Mouse (Mus musculus): ENCODE data around the gene Myt1l. TPM values are rescaled to one million over a fixed set of nuclear protein-coding genes. Genes with fewer than 3 reads are reported as not detected.

The Myt1l gene
- polyA plus RNA-seq, 1 experiment from 2014 or later = 2.6 TPM

GRCm38 (mm10) chr12:29932951-29933350, 404.8 kb downstream of the Myt1l start:
- 91% methylated on average over 1 of the region's 1 CpGs for WGBS
- Histone ChIP-seq H3K4me1 (peaks cover 26% of the 10 kb centered on the region), H3K9me3 (replicated peaks) (no peaks in the 10 kb centered on the region), H3K4me3 (no peak overlapping the region), H3K36me3 (no peaks in the 10 kb centered on the region), H3K27ac (replicated peaks) (no peak overlapping the region), H3K27me3 (ENCODE audit: low read depth, poor library complexity, severe bottlenecking) (peaks cover 18% of the 10 kb centered on the region)
- no peak for DNase-seq (ENCODE audit: low spot score)

GRCm38 (mm10) chr12:29933501-29933900, 405.3 kb downstream of the Myt1l start:
- WGBS = 73% methylated on average over 2 of the region's 2 CpGs
- Histone ChIP-seq H3K27ac (replicated peaks) (no peak overlapping the region), H3K9me3 (replicated peaks) (no peaks in the 10 kb centered on the region), H3K27me3 (ENCODE audit: low read depth, poor library complexity, severe bottlenecking) (peaks cover 18% of the 10 kb centered on the region), H3K4me3 (no peak overlapping the region), H3K4me1 (peaks cover 27% of the 10 kb centered on the region), H3K36me3 (no peaks in the 10 kb centered on the region)
- DNase-seq (ENCODE audit: low spot score) = no peak

GRCm38 (mm10) chr12:29934120-29934581, 406.0 kb downstream of the Myt1l start:
- 85% methylated on average over 8 of the region's 8 CpGs for WGBS

GRCm38 (mm10) chr12:29937308-29937707, 409.1 kb downstream of the Myt1l start, which contains the start of gene Pxdn:
Gene Pxdn, plus strand, starts transcription at chr12:29937608.
- no peak for DNase-seq (ENCODE audit: low spot score)
- 29% methylated on average over 8 of the region's 8 CpGs for WGBS
- Histone ChIP-seq H3K4me3 (peak within 1 kb of the TSS; percentile 95), H3K27me3 (ENCODE audit: low read depth, poor library complexity, severe bottlenecking) (peaks cover 18% of the 10 kb centered on the region), H3K36me3 (peaks cover 18% of the 10 kb centered on the region), H3K9me3 (replicated peaks) (no peaks in the 10 kb centered on the region), H3K27ac (replicated peaks) (peak within 1 kb of the TSS; percentile 99), H3K4me1 (peaks cover 52% of the 10 kb centered on the region)

More at GRCm38 (mm10) chr12:29934120-29934581, 406.0 kb downstream of the Myt1l start:
- DNase-seq (ENCODE audit: low spot score) = no peak
- H3K4me3 ChIP-seq = no peak overlapping the region
- H3K27ac ChIP-seq (replicated peaks) = no peak overlapping the region
- peaks cover 32% of the 10 kb centered on the region for H3K4me1 ChIP-seq
- no peaks in the 10 kb centered on the region for H3K36me3 ChIP-seq
- no peaks in the 10 kb centered on the region for H3K9me3 ChIP-seq (replicated peaks)
- peaks cover 18% of the 10 kb centered on the region for H3K27me3 ChIP-seq (ENCODE audit: low read depth, poor library complexity, severe bottlenecking)

GRCm38 (mm10) chr12:29937851-29938375, 409.7 kb downstream of the Myt1l start:
- peak overlapping the region; percentile 95 for H3K4me3 ChIP-seq
- WGBS = under 1% methylated on average over 49 of the region's 49 CpGs
- DNase-seq (ENCODE audit: low spot score) = peak; percentile 84
- 0 out of 2 replicates have a peak, but pooled peaks cover 5% of the 10 kb centered on the region for H3K9me3 ChIP-seq (replicated peaks)
- H3K36me3 ChIP-seq = peaks cover 24% of the 10 kb centered on the region
- H3K27me3 ChIP-seq (ENCODE audit: low read depth, poor library complexity, severe bottlenecking) = peaks cover 18% of the 10 kb centered on the region
- peaks cover 52% of the 10 kb centered on the region for H3K4me1 ChIP-seq
- H3K27ac ChIP-seq (replicated peaks) = peak overlapping the region; percentile 99

- 0% methylated on average over 40 of the region's 40 CpGs for WGBS
- Histone ChIP-seq H3K4me1 (peaks cover 49% of the 10 kb centered on the region), H3K27ac (replicated peaks) (peak overlapping the region; percentile 99), H3K4me3 (peak overlapping the region; percentile 95), H3K27me3 (ENCODE audit: low read depth, poor library complexity, severe bottlenecking) (peaks cover 18% of the 10 kb centered on the region), H3K9me3 (replicated peaks) (0 out of 2 replicates have a peak, but pooled peaks cover 5% of the 10 kb centered on the region), H3K36me3 (peaks cover 30% of the 10 kb centered on the region)
- DNase-seq (ENCODE audit: low spot score) = peak; percentile 81
These were observed 410.3 kb downstream of the Myt1l start for GRCm38 (mm10) chr12:29938376-29939041.

GRCm38 (mm10) chr12:29939261-29939671, 411.1 kb downstream of the Myt1l start:
- peak; percentile 27 for DNase-seq (ENCODE audit: low spot score)
- Histone ChIP-seq H3K4me3 (peak overlapping the region; percentile 95), H3K27ac (replicated peaks) (peak overlapping the region; percentile 99), H3K36me3 (peaks cover 30% of the 10 kb centered on the region), H3K27me3 (ENCODE audit: low read depth, poor library complexity, severe bottlenecking) (peaks cover 18% of the 10 kb centered on the region), H3K4me1 (peaks cover 46% of the 10 kb centered on the region), H3K9me3 (replicated peaks) (0 out of 2 replicates have a peak, but pooled peaks cover 5% of the 10 kb centered on the region)
- WGBS = 14% methylated on average over 8 of the region's 8 CpGs

- 87% methylated on average over 2 of the region's 2 CpGs for WGBS
- Histone ChIP-seq H3K4me1 (peaks cover 38% of the 10 kb centered on the region), H3K27ac (replicated peaks) (no peak overlapping the region), H3K4me3 (no peak overlapping the region), H3K9me3 (replicated peaks) (0 out of 2 replicates have a peak, but pooled peaks cover 5% of the 10 kb centered on the region), H3K36me3 (peaks cover 30% of the 10 kb centered on the region), H3K27me3 (ENCODE audit: low read depth, poor library complexity, severe bottlenecking) (peaks cover under 1% of the 10 kb centered on the region; the same call in 1 of the 2 replicates)
- DNase-seq (ENCODE audit: low spot score) = no peak
These were observed 414.3 kb downstream of the Myt1l start for GRCm38 (mm10) chr12:29942435-29942834.

- WGBS = 88% methylated on average over 3 of the region's 3 CpGs
- DNase-seq (ENCODE audit: low spot score) = no peak
- Histone ChIP-seq H3K4me1 (peaks cover 27% of the 10 kb centered on the region), H3K27ac (replicated peaks) (no peak overlapping the region), H3K36me3 (peaks cover 38% of the 10 kb centered on the region), H3K9me3 (replicated peaks) (0 out of 2 replicates have a peak, but pooled peaks cover 5% of the 10 kb centered on the region), H3K27me3 (ENCODE audit: low read depth, poor library complexity, severe bottlenecking) (no peaks in the 10 kb centered on the region), H3K4me3 (no peak overlapping the region)
These were observed 416.5 kb downstream of the Myt1l start for GRCm38 (mm10) chr12:29944650-29945049.

- H3K36me3 ChIP-seq = peaks cover 39% of the 10 kb centered on the region
- 92% methylated on average over 6 of the region's 6 CpGs for WGBS
- H3K4me1 ChIP-seq = peaks cover 23% of the 10 kb centered on the region
- H3K27ac ChIP-seq (replicated peaks) = no peak overlapping the region
- 0 out of 2 replicates have a peak, but pooled peaks cover 5% of the 10 kb centered on the region for H3K9me3 ChIP-seq (replicated peaks)
- H3K27me3 ChIP-seq (ENCODE audit: low read depth, poor library complexity, severe bottlenecking) = no peaks in the 10 kb centered on the region
- DNase-seq (ENCODE audit: low spot score) = no peak
- no peak overlapping the region for H3K4me3 ChIP-seq
These were observed 417.1 kb downstream of the Myt1l start for GRCm38 (mm10) chr12:29945182-29945743.

- WGBS = 55% methylated on average over 6 of the region's 6 CpGs
- DNase-seq (ENCODE audit: low spot score) = no peak
These were observed 422.9 kb downstream of the Myt1l start for GRCm38 (mm10) chr12:29951043-29951442.

GRCm38 (mm10) chr12:29951485-29951884, 423.3 kb downstream of the Myt1l start:
- no peak for DNase-seq (ENCODE audit: low spot score)

More at GRCm38 (mm10) chr12:29951043-29951442, 422.9 kb downstream of the Myt1l start:
- Histone ChIP-seq H3K36me3 (peaks cover 10% of the 10 kb centered on the region), H3K27me3 (ENCODE audit: low read depth, poor library complexity, severe bottlenecking) (no peaks in the 10 kb centered on the region), H3K4me1 (peaks cover 54% of the 10 kb centered on the region), H3K9me3 (replicated peaks) (no peaks in the 10 kb centered on the region), H3K4me3 (no peak overlapping the region), H3K27ac (replicated peaks) (no peak overlapping the region)

More at GRCm38 (mm10) chr12:29951485-29951884, 423.3 kb downstream of the Myt1l start:
- Histone ChIP-seq H3K27ac (replicated peaks) (no peak overlapping the region), H3K4me3 (no peak overlapping the region), H3K4me1 (peaks cover 54% of the 10 kb centered on the region), H3K9me3 (replicated peaks) (no peaks in the 10 kb centered on the region), H3K36me3 (peaks cover 11% of the 10 kb centered on the region), H3K27me3 (ENCODE audit: low read depth, poor library complexity, severe bottlenecking) (no peaks in the 10 kb centered on the region)
- 92% methylated on average over 5 of the region's 5 CpGs for WGBS

Data from midbrain, embryonic 10.5 days (tissue).